Mouse (Mus musculus): ENCODE measurements around the gene Gm11009. TPM values are rescaled to one million over a fixed set of nuclear protein-coding genes. Genes with fewer than 3 reads are reported as not detected.
"Not testable (repeated sequence)": the region's sequence is repeated elsewhere in the genome, so short reads cannot be mapped to it uniquely, and the experiment has no call there.

Gm11009 gene
- total RNA-seq (2021) = not detected

GRCm38 (mm10) chr2:176319394-176319793, at the start of gene Gm11009:
Gene Gm11009 (minus strand): TSS chr2:176319494.
- DNase-seq (ENCODE audit: low spot score); intact Hi-C loops (cut with DNase I): not testable (repeated sequence)

Other genes starting within 250 kb of the Gm11009 start
- gene Gm2004, start 169.7 kb downstream of the Gm11009 start, total RNA-seq (2021) = 10 to 100 TPM; 21.3 to 32.6 TPM
- 1 to 10 TPM; 2.5 to 3.0 TPM for gene 2210418O10Rik, start 92.9 kb downstream of the Gm11009 start, total RNA-seq (2021)
- 10 to 100 TPM; 21.7 to 22.8 TPM for gene Gm14435, start 104.1 kb upstream of the Gm11009 start, total RNA-seq (2021)
- not detected for gene Gm14434, start 167.3 kb upstream of the Gm11009 start, total RNA-seq (2021)
- not detected for gene Zfp967, start 201.6 kb upstream of the Gm11009 start, total RNA-seq (2021)

Data from heart, postnatal 25 days (tissue).